Mouse (Mus musculus): ENCODE measurements around the gene Tasp1.
"Not testable (repeated sequence)": the region's sequence is repeated elsewhere in the genome, so short reads cannot be mapped to it uniquely, and the experiment has no call there.

The Tasp1 gene

GRCm38 (mm10) chr2:140065676-140066075 is 929 bp downstream of the Tasp1 start:
- ChIA-PET CTCF (interaction anchor here in 2 of 4 experiments (0.6 to 1.0 kb wide), 3 partner anchors 12 to 645 kb away, joined by 3 to 6 read pairs (median 3); no protein-coding TSS in a partner anchor), POLR2A (interaction anchor here in 3 of 4 experiments (0.7 to 3.2 kb wide), 23 partner anchors 8 to 329 kb away, joined by 3 to 42 read pairs (median 4); partner anchors contain the start of genes Esf1 (in 2 of the 3), Ndufaf5 (in 2 of the 3) and Macrod2 (in 1 of the 3))

GRCm38 (mm10) chr2:140061481-140061880 is 5.1 kb downstream of the Tasp1 start:
- ChIA-PET CTCF (interaction anchor here in 1 of 4 experiments (0.6 to 0.7 kb wide), 3 partner anchors 8 to 1654 kb away, joined by 3 to 4 read pairs (median 3); no protein-coding TSS in a partner anchor), POLR2A (interaction anchor here in 2 of 4 experiments (0.6 to 1.5 kb wide), 3 partner anchors 16 to 17 kb away, joined by 3 to 4 read pairs (median 3); no protein-coding TSS in a partner anchor)

GRCm38 (mm10) chr2:140060092-140060867 is 6.3 kb downstream of the Tasp1 start:
- POLR2A ChIA-PET, result interaction anchor here in 1 of 4 experiments (0.8 to 1.7 kb wide), 4 partner anchors 18 to 565 kb away, joined by 3 to 6 read pairs (median 5); no protein-coding TSS in a partner anchor
- CTCF ChIA-PET, result interaction anchor here in 1 of 4 experiments (0.6 kb wide), 1 partner anchor 69 kb away, joined by 3 read pairs; no protein-coding TSS in a partner anchor

- ChIA-PET POLR2A (interaction anchor here in 2 of 4 experiments (1.0 to 1.5 kb wide), 2 partner anchors 8 to 9 kb away, joined by 3 to 8 read pairs; partner anchors contain the start of gene Tasp1 (in 1 of the 2)), CTCF (no interaction called here)
Observed at GRCm38 (mm10) chr2:140058125-140058524, 8.5 kb downstream of the Tasp1 start.

GRCm38 (mm10) chr2:140051607-140052126 is 14.9 kb downstream of the Tasp1 start:
- ChIA-PET CTCF (no interaction called here), POLR2A (no interaction called here)

GRCm38 (mm10) chr2:140042522-140043131 is 24.0 kb downstream of the Tasp1 start:
- POLR2A ChIA-PET, result no interaction called here
- CTCF ChIA-PET, result no interaction called here

- CTCF ChIA-PET, result no interaction called here
- POLR2A ChIA-PET, result interaction anchor here in 1 of 4 experiments (1.2 kb wide), 1 partner anchor 37 kb away, joined by 4 read pairs; no protein-coding TSS in a partner anchor
Observed at GRCm38 (mm10) chr2:140042081-140042480, 24.5 kb downstream of the Tasp1 start.

GRCm38 (mm10) chr2:140037459-140037858 is 29.1 kb downstream of the Tasp1 start:
- ChIA-PET POLR2A (interaction anchor here in 1 of 4 experiments (1.0 kb wide), 1 partner anchor 30 kb away, joined by 3 read pairs; the partner anchor contains the start of gene Tasp1), CTCF (no interaction called here)

GRCm38 (mm10) chr2:140036854-140037253 is 29.8 kb downstream of the Tasp1 start:
- CTCF ChIA-PET, result no interaction called here
- POLR2A ChIA-PET, result interaction anchor here in 1 of 4 experiments (1.0 kb wide), 1 partner anchor 30 kb away, joined by 3 read pairs; the partner anchor contains the start of gene Tasp1

- ChIA-PET POLR2A (no interaction called here), CTCF (no interaction called here)
Observed at GRCm38 (mm10) chr2:140024937-140025336, 41.7 kb downstream of the Tasp1 start.

- POLR2A ChIA-PET, result interaction anchor here in 1 of 4 experiments (1.1 kb wide), 1 partner anchor 33 kb away, joined by 4 read pairs; no protein-coding TSS in a partner anchor
- CTCF ChIA-PET, result no interaction called here
Observed at GRCm38 (mm10) chr2:140007406-140007805, 59.2 kb downstream of the Tasp1 start.

GRCm38 (mm10) chr2:139998170-139998569 is 68.4 kb downstream of the Tasp1 start:
- CTCF ChIA-PET, result no interaction called here
- POLR2A ChIA-PET, result no interaction called here

- CTCF ChIA-PET, POLR2A ChIA-PET: not testable (repeated sequence)
Observed at GRCm38 (mm10) chr2:139989907-139990306, 76.7 kb downstream of the Tasp1 start.

- POLR2A ChIA-PET, result no interaction called here
Observed at GRCm38 (mm10) chr2:139967451-139967850, 99.2 kb downstream of the Tasp1 start.

GRCm38 (mm10) chr2:139966288-139966687 is 100.3 kb downstream of the Tasp1 start:
- POLR2A ChIA-PET, result no interaction called here
- CTCF ChIA-PET, result interaction anchor here in 3 of 4 experiments (0.6 to 1.1 kb wide), 6 partner anchors 8 to 190 kb away, joined by 4 to 7 read pairs (median 4); no protein-coding TSS in a partner anchor

More at GRCm38 (mm10) chr2:139967451-139967850, 99.2 kb downstream of the Tasp1 start:
- CTCF ChIA-PET, result no interaction called here

- ChIA-PET CTCF (interaction anchor here in 1 of 4 experiments (0.6 kb wide), 1 partner anchor 271 kb away, joined by 3 read pairs; the partner anchor contains the start of gene Ism1), POLR2A (no interaction called here)
Observed at GRCm38 (mm10) chr2:139948843-139949242, 117.8 kb downstream of the Tasp1 start.

- CTCF ChIA-PET, result no interaction called here
- POLR2A ChIA-PET, result interaction anchor here in 1 of 4 experiments (0.6 kb wide), 1 partner anchor 78 kb away, joined by 6 read pairs; no protein-coding TSS in a partner anchor
Observed at GRCm38 (mm10) chr2:139937581-139937980, 129.0 kb downstream of the Tasp1 start.

GRCm38 (mm10) chr2:139934577-139934976 is 132.0 kb downstream of the Tasp1 start:
- ChIA-PET POLR2A (interaction anchor here in 1 of 4 experiments (0.7 kb wide), 1 partner anchor 84 kb away, joined by 3 read pairs; no protein-coding TSS in a partner anchor), CTCF (no interaction called here)

- CTCF ChIA-PET, result no interaction called here
- POLR2A ChIA-PET, result interaction anchor here in 1 of 4 experiments (0.7 kb wide), 1 partner anchor 84 kb away, joined by 3 read pairs; no protein-coding TSS in a partner anchor
Observed at GRCm38 (mm10) chr2:139934033-139934572, 132.5 kb downstream of the Tasp1 start.

All from embryonic stem cell, embryonic (primary cell).